In the genomic region with DNA sequence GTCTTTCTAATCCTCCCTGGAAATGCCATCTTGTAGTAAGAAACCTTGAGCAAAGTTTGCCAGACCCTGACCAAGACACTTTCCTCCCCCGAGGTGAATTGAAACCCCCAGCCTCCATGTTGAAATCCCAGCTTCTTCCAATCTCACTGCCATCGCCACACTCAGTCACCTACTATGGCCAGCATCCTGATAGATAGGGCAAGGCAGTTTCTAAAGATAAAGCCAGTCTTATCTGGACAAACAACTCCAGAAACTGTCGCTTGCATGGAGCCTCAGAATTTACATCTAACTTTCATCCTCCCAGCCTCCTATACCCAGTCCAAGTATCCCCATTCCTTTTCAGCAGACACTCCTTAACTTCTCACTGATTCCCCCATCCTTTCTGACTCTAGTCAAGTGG, we compare ENCODE assay signal across 40 mouse cellular contexts. TPM values are rescaled to one million over a fixed set of nuclear protein-coding genes. Genes with fewer than 3 reads are reported as not detected.
"Had no signal": no experiment of that assay in that cellular context is flagged by ENCODE, and none has a peak within 500 bp of the region (broad histone marks: within the 10 kb centered on the region; RNA-seq: fewer than 3 reads in every experiment).

No protein-coding gene starts in this region.

- H3K27me3 ChIP-seq: limb, embryonic 12.5 days; limb, embryonic 13.5 days; limb, embryonic 15.5 days; liver, embryonic 12.5 days; liver, embryonic 13.5 days; liver, embryonic 15.5 days; lung, embryonic 15.5 days; midbrain, embryonic 12.5 days; midbrain, embryonic 13.5 days; midbrain, embryonic 15.5 days had no signal

- H3K4me1 ChIP-seq: limb, embryonic 12.5 days; limb, embryonic 13.5 days; limb, embryonic 15.5 days; liver, embryonic 12.5 days; liver, embryonic 15.5 days; lung, embryonic 15.5 days; midbrain, embryonic 10.5 days; midbrain, embryonic 12.5 days; midbrain, embryonic 13.5 days; midbrain, embryonic 15.5 days had no signal

- H3K4me3 ChIP-seq: left cerebral cortex, adult 2 months; limb, embryonic 10.5 days; limb, embryonic 12.5 days; limb, embryonic 13.5 days; limb, embryonic 15.5 days; liver, embryonic 12.5 days; liver, embryonic 13.5 days; liver, embryonic 15.5 days; lung, embryonic 15.5 days; megakaryocyte, embryonic 14.5 days; midbrain, embryonic 10.5 days; midbrain, embryonic 12.5 days; midbrain, embryonic 13.5 days; midbrain, embryonic 15.5 days; myocyte had no signal

- H3K27ac ChIP-seq: left cerebral cortex, adult 2 months; limb, embryonic 10.5 days; limb, embryonic 12.5 days; limb, embryonic 13.5 days; limb, embryonic 15.5 days; liver, embryonic 12.5 days; liver, embryonic 13.5 days; liver, embryonic 14.5 days; liver, embryonic 15.5 days; lung, embryonic 15.5 days; macrophage; midbrain, embryonic 10.5 days; midbrain, embryonic 12.5 days; midbrain, embryonic 13.5 days; midbrain, embryonic 15.5 days had no signal

- H3K36me3 ChIP-seq: limb, embryonic 10.5 days; limb, embryonic 12.5 days; limb, embryonic 13.5 days; limb, embryonic 15.5 days; liver, embryonic 12.5 days; liver, embryonic 13.5 days; liver, embryonic 15.5 days; lung, embryonic 15.5 days; midbrain, embryonic 10.5 days; midbrain, embryonic 12.5 days; midbrain, embryonic 13.5 days; midbrain, embryonic 15.5 days had no signal

- H3K9me3 ChIP-seq: limb, embryonic 10.5 days; limb, embryonic 12.5 days; limb, embryonic 13.5 days; limb, embryonic 15.5 days; liver, embryonic 12.5 days; liver, embryonic 13.5 days; liver, embryonic 15.5 days; lung, embryonic 15.5 days; megakaryocyte, embryonic 14.5 days; midbrain, embryonic 10.5 days; midbrain, embryonic 12.5 days; midbrain, embryonic 13.5 days; midbrain, embryonic 15.5 days had no signal

- DNase-seq: left cerebral cortex, postnatal 4 days; liver; liver, embryonic 13.5 days; liver, postnatal 0 days; lung, adult 18-20 months; lung, adult 2 months; lung, embryonic 14.5 days; lung, postnatal 10 days; lung, postnatal 14 days; lung, postnatal 36 days; lung, postnatal 4 days; midbrain, embryonic 14.5 days had no signal

- H3K9ac ChIP-seq: limb, embryonic 12.5 days; limb, embryonic 13.5 days; limb, embryonic 15.5 days; liver, embryonic 12.5 days; liver, embryonic 13.5 days; liver, embryonic 14.5 days; liver, embryonic 15.5 days; liver, postnatal 0 days; lung, embryonic 14.5 days; lung, embryonic 15.5 days; midbrain, embryonic 12.5 days; midbrain, embryonic 13.5 days; midbrain, embryonic 15.5 days had no signal

RNA-seq across cellular contexts. Expression of gene Clrn2, which starts 37.1 kb away (rescaled TPM):
- total RNA-seq: left cerebral cortex, postnatal 4 days; liver, adult 2 months; megakaryocyte progenitor cell, adult 5-6 weeks; megakaryocyte, adult 5-6 weeks; megakaryocyte-erythroid progenitor cell, adult 5-6 weeks; monocyte, adult 5-6 weeks had no signal
- polyA plus RNA-seq: limb, embryonic 10.5 days; limb, embryonic 11.5 days; limb, embryonic 13.5 days; limb, embryonic 14.5 days; limb, embryonic 15.5 days; liver, adult 2 months; liver, embryonic 11.5 days; liver, embryonic 12.5 days; liver, embryonic 13.5 days; liver, embryonic 14.5 days; liver, embryonic 15.5 days; liver, embryonic 16.5 days; liver, postnatal 0 days; lung, adult 2 months; lung, embryonic 14.5 days; lung, embryonic 15.5 days; lung, embryonic 16.5 days; lung, postnatal 0 days; macrophage; midbrain, embryonic 10.5 days; midbrain, embryonic 13.5 days; midbrain, embryonic 14.5 days; midbrain, postnatal 0 days; myocyte had no signal
